Comparison of ENCODE assay signal across 8 mouse cellular contexts in the genomic region with DNA sequence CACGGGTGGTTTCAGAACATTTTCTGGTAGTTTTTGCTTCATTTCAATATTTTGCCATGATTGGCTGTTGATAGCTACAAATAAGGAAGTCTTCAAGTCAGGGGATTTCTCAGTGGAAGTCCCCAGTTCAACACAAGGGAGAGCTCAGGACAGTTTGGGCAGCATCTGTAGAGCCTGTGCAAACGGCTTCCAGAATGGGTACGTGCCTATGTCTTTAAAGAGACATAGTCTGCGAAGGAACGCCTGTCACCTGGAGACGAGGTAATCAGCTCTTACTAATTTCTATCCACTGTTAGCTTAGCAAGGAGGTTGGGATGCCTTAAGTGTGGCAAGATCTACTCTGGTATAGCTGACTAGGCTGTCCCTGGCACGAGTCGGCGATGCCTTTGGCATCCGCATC. TPM values are rescaled to one million over a fixed set of nuclear protein-coding genes. Genes with fewer than 3 reads are reported as not detected.
DNase-seq lines count a peak whose midpoint lies in the region; ATAC-seq and TF ChIP-seq lines count a peak whose summit lies in the region.

A gene (plus strand): TSS at position 153 of the 400 bp plus-strand sequence.

- no peaks in the 10 kb centered on the region for H3K27me3 ChIP-seq in thymus, adult 2 months (ENCODE audit: control insufficient read depth, insufficient read depth, low read length)
- H3K27me3 ChIP-seq in forebrain, embryonic 10.5 days (ENCODE audit: poor library complexity, severe bottlenecking) = no peaks in the 10 kb centered on the region
- no peaks in the 10 kb centered on the region for H3K27me3 ChIP-seq in limb, embryonic 11.5 days (ENCODE audit: control insufficient read depth, insufficient read depth, low read length)
- no peaks in the 10 kb centered on the region for H3K27me3 ChIP-seq in neural tube, embryonic 14.5 days (ENCODE audit: control insufficient read depth, insufficient read depth, low read length)

- intact Hi-C loops in heart, postnatal 10 days (cut with DNase I) = no loop called here

- H3K9me3 ChIP-seq in forebrain, embryonic 10.5 days = no peaks in the 10 kb centered on the region
- no peaks in the 10 kb centered on the region for H3K9me3 ChIP-seq in limb, embryonic 11.5 days (ENCODE audit: control insufficient read depth, low read length)
- no peaks in the 10 kb centered on the region for H3K9me3 ChIP-seq in neural tube, embryonic 14.5 days (ENCODE audit: control insufficient read depth, low read length)

- TF ChIP-seq CTCF in thymus, adult 2 months (IDR thresholded peaks at IDR 0.05; ENCODE audit: borderline replicate concordance, control insufficient read depth, extremely low read depth, insufficient read depth, low read length, poor library complexity) = no peak

- no peak within 1 kb of the TSS for H3K9ac ChIP-seq in limb, embryonic 11.5 days (ENCODE audit: low read length)
- no peak within 1 kb of the TSS for H3K9ac ChIP-seq in neural tube, embryonic 14.5 days (replicated peaks; ENCODE audit: low read depth, low read length)

- TF ChIP-seq POLR2A in thymus, adult 2 months (IDR thresholded peaks at IDR 0.05; ENCODE audit: control insufficient read depth, extremely low read depth, insufficient read depth, low read length, poor library complexity) = no peak

- H3K36me3 ChIP-seq in thymus, adult 2 months (ENCODE audit: control insufficient read depth, insufficient read depth, low read length) = no peaks in the 10 kb centered on the region
- no peaks in the 10 kb centered on the region for H3K36me3 ChIP-seq in forebrain, embryonic 10.5 days (replicated peaks)
- H3K36me3 ChIP-seq in limb, embryonic 11.5 days (ENCODE audit: control insufficient read depth, insufficient read depth, low read length) = no peaks in the 10 kb centered on the region
- H3K36me3 ChIP-seq in neural tube, embryonic 14.5 days (ENCODE audit: control insufficient read depth, insufficient read depth, low read length) = no peaks in the 10 kb centered on the region

- no peaks in the 10 kb centered on the region for H3K4me1 ChIP-seq in thymus, adult 2 months (replicated peaks; ENCODE audit: control insufficient read depth, insufficient read depth, low read length)
- no peaks in the 10 kb centered on the region for H3K4me1 ChIP-seq in forebrain, embryonic 10.5 days
- no peaks in the 10 kb centered on the region for H3K4me1 ChIP-seq in limb, embryonic 11.5 days (ENCODE audit: control insufficient read depth, insufficient read depth, low read length)
- no peaks in the 10 kb centered on the region for H3K4me1 ChIP-seq in neural tube, embryonic 14.5 days (ENCODE audit: control insufficient read depth, insufficient read depth, low read length)

- no peak within 1 kb of the TSS for H3K4me3 ChIP-seq in thymus, adult 2 months (ENCODE audit: control insufficient read depth, insufficient read depth, low read length)
- no peak within 1 kb of the TSS for H3K4me3 ChIP-seq in forebrain, embryonic 10.5 days
- H3K4me3 ChIP-seq in limb, embryonic 11.5 days (ENCODE audit: low read depth, low read length) = no peak within 1 kb of the TSS
- H3K4me3 ChIP-seq in neural tube, embryonic 14.5 days (ENCODE audit: low read depth, low read length) = no peak within 1 kb of the TSS

- WGBS in thymus, adult 2 months = 58% methylated on average over 10 of the region's 10 CpGs
- 90% methylated on average over 10 of the region's 10 CpGs for WGBS in forebrain, embryonic 10.5 days
- WGBS in limb, embryonic 11.5 days = 85% methylated on average over 10 of the region's 10 CpGs
- WGBS in neural tube, embryonic 14.5 days = 90% methylated on average over 10 of the region's 10 CpGs

- H3K4me2 ChIP-seq in limb, embryonic 11.5 days (ENCODE audit: low read depth, severe bottlenecking) = no peak within 1 kb of the TSS
- H3K4me2 ChIP-seq in neural tube, embryonic 14.5 days (ENCODE audit: low read depth, low read length) = no peak within 1 kb of the TSS

- ATAC-seq in limb, embryonic 11.5 days (ENCODE audit: insufficient number of reproducible peaks, low FRiP score, low TSS enrichment, low read depth) = no peak
- no peak for ATAC-seq in neural tube, embryonic 14.5 days (ENCODE audit: low read depth)

- H3K27ac ChIP-seq in thymus, adult 2 months (ENCODE audit: control insufficient read depth, insufficient read depth, low read length) = peak within 1 kb of the TSS; percentile 81; the same call in 1 of the 2 replicates
- no peak within 1 kb of the TSS for H3K27ac ChIP-seq in forebrain, embryonic 10.5 days
- H3K27ac ChIP-seq in limb, embryonic 11.5 days (replicated peaks; ENCODE audit: low read depth, low read length) = no peak within 1 kb of the TSS
- no peak within 1 kb of the TSS for H3K27ac ChIP-seq in neural tube, embryonic 14.5 days (ENCODE audit: low read depth, low read length)

- no peak for DNase-seq in thymus, adult 2 months
- no peak for DNase-seq in thymus, postnatal 4 days
- DNase-seq in forebrain, embryonic 10.5 days (ENCODE audit: extremely low spot score, low spot score) = no peak
- no peak for DNase-seq in heart, postnatal 10 days
- DNase-seq in limb, embryonic 11.5 days (ENCODE audit: low spot score) = no peak
- DNase-seq in ovary, adult 18-20 months (ENCODE audit: low spot score) = no peak
- DNase-seq in right cerebral cortex, postnatal 25 days = no peak

RNA-seq across cellular contexts. Expression of the gene that starts here (rescaled TPM):
- polyA plus RNA-seq in thymus, adult 2 months (2012; rRNA removed) = 15.5 and 16.0 TPM in 2 replicates
- polyA plus RNA-seq in forebrain, embryonic 10.5 days (2016; fragmentation: Nextera tagmentation; extraction: Ambion mirVana) = 25.3 and 26.9 TPM in 2 replicates
- total RNA-seq in heart, postnatal 10 days (2021) = 10 to 100 TPM; 20.8 to 21.9 TPM
- 29.7 and 30.9 TPM in 2 replicates for polyA plus RNA-seq in limb, embryonic 11.5 days (2014; fragmentation: Nextera tagmentation; extraction: Ambion mirVana)
- polyA plus RNA-seq in neural tube, embryonic 14.5 days (2014; fragmentation: Nextera tagmentation; extraction: Ambion mirVana) = 27.8 and 30.7 TPM in 2 replicates
